Mouse (Mus musculus): Measurements from ENCODE around the gene Retreg1.

Retreg1 gene

DNA sequence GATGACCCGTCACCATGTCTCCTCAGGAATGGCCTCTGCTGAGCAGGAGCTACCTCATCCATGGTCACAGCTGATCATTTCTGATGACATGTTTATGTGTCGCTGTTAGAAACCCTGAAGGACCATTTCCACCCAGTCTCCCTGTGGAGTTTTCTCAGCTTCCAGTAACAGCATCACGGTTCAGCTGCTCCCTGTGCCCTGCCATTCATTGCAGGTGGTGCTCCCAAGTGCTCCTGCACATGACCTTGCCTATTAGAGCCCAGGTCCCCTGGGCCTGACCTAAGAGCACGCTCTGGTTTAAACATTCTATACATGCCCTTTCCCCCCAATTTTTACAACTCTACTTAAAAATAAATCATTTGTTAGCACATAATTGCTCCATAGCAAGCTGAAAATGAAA, 169.9 kb downstream of the Retreg1 start:
- DNase-seq: no peak

DNA sequence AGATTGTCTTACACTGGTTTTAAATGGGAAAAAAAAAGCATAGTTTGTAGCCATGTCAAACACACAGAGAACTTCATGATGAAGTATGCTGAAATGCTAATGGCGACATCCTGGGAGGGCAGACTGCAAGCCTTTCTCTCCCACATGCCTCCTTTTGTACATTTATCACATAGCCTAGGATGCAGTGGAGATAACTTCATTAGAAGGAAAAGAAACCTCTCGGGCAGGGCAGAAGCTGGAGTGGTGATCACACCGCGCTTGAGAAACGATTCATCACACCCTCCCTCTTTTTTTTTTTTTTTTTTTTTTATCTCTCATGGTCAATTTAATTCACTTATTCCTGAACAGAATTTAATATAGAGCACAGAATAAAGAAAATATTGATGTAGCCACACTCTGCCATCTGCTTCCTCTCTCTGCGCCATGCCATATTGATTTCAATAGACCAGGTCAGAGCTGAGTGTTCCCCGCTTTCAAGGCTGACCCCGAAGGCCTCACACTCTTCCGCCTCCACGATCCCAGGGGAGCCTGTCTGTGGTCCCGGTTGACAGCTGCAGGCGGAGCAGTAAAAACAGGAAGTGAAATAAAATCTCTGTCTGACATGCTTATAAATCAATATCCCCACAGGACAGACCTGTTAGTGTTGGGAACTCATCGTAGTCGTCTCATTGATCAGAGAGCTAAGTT, 173.1 kb downstream of the Retreg1 start:
- no peak for DNase-seq

DNA sequence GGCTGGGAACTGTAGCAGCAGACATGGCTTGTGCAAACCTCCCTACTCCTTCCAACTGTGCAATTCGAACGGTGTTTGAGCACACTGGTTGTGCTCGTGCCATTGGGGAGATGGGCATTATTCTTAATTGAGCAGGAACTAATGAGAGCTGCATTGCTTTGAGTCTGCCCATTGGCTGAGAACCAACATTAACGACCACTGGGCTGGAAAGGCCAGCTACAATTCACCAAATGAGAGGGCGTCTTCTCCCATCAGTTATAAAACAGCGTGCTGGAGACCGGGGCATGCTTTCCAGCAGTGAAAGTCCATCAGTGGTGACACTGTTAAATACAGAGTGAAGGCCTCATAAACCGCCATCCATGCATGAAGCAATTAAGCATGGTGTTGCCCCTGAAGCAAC, 178.7 kb downstream of the Retreg1 start:
- no peak for DNase-seq

DNA sequence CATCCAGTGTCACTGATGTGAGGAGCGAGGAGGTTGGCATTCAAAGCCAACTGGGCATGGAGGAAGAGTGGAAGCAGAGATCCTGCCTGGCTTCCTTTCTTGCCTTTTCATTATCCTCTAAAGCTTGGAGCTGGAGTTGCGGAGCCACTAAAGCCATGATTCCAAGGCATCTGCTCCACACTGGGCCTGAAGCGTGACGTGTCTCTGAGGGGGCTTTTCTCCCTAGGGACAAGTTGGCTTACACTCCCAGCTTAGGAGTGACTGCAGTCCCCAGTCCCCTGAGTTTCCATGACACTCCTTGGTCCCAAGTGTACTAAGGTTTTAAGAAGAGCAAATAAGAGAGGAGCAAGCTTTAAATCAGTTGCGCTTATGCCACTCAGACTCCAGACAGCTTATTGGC, 179.7 kb downstream of the Retreg1 start:
- no peak for DNase-seq

Data from cerebellum, postnatal 36 days (tissue).